Mouse (Mus musculus): ENCODE measurements around the gene Pde4d.
"Not testable (repeated sequence)": the region's sequence is repeated elsewhere in the genome, so short reads cannot be mapped to it uniquely, and the experiment has no call there.

Gene Pde4d

DNA sequence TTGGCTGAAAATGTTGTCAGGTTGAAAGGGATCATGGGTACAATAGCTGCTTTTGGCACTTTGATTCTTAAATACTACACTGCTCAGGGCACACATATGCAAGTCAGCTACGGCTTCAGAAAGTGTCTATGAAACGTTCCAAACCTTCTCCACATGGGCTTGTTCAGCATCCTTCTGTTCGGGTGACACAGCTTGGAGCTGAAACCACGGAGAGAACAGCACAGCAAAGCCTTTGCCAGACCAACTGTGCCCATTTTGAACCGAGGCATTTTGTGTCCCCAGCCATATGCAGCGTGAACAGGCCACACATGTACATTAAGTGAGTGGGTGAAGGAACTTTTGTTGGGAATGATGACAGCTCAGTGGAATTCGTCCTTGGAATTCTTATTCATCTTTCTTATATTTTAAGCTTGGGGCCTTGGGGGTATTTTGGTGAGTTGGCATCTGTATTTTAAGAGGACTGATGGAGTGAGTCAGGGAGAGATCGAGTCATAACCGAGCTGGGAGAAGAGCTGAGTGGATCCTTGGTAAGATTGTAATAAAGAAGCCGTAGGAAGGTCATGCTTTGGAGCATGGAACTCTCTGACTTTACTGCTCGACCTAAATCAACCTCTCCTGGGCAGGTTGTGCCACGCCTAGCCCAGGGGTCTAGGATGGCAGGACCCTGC lies 243.3 kb downstream of the Pde4d start:
- DNase-seq (ENCODE audit: low spot score): peak; percentile 6

DNA sequence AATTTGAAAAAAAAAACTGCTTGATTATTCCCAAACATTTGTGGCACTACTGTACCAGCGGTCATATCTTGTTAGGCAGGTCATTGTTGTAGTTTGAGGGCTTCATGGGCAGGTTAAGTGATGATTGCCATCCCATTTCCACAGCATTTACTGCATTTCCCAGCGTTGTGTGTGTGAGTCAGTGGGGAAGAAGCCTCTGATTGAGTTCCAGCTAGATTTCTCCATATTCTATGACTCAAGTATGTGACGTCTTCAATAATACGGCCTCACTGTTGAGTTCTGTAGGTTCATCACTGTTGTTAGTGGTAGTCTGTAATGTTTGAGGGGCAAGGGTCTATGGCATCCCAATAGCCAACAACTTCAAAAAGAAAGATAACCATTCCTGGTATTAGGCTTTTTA lies 255.7 kb downstream of the Pde4d start:
- no peak for DNase-seq (ENCODE audit: low spot score)

DNA sequence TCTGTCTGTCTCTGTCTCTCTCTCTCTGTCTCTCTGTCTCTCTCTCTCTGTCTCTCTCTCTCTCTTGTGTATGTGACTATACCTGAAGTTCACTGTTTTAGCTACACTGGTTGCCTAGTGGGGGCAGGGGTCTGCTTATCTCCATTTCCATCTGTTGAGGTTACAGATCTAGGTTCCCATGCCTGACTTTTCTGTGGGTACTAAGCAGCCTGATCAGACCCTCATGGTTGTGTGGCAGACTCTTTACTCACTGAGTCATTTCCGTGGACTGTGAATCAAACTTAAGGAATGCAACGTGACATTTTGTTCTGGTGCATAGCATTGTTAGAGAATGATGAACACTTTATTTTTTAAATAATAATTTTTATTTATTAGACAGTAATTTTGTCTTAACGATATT lies 264.3 kb downstream of the Pde4d start:
- no peak for DNase-seq (ENCODE audit: low spot score)

DNA sequence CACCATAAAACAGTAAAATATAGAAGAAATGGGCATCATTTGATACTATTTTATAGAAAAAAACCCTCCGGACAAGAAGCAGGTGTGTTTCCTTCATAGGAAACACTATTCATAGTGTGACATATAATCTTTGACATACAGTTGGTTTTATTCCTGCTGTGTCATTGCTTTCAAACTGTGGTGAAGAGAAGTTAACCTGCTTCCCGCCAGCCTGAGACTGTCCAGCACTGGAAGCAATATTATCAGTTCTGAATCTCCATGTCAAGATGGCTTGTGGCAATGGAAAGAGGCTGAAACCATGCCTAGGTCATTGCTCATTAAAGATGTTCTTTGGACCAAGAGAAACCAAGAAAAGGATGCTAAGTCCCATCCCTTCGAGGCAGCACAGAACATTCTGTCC lies 265.3 kb downstream of the Pde4d start:
- DNase-seq (ENCODE audit: low spot score): no peak

DNA sequence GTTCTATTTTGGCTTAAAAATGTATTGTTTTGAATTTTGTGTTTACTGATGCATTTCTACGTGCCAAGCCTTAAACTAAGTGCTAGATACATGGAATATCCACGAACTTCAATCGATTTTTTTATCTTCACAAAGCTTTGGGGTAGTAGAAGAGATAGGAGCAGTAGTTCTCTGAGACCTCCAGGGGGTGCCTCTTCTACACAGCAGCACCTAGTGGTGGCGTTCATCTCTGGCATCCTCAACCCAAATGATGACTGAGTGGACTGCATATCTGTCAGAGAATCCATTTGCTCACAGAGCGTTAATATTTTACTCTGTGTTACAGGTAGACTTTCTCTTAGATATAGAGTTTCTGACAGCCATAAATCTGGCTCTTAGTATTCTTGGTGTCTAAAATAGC lies 272.5 kb downstream of the Pde4d start:
- DNase-seq (ENCODE audit: low spot score): no peak

DNA sequence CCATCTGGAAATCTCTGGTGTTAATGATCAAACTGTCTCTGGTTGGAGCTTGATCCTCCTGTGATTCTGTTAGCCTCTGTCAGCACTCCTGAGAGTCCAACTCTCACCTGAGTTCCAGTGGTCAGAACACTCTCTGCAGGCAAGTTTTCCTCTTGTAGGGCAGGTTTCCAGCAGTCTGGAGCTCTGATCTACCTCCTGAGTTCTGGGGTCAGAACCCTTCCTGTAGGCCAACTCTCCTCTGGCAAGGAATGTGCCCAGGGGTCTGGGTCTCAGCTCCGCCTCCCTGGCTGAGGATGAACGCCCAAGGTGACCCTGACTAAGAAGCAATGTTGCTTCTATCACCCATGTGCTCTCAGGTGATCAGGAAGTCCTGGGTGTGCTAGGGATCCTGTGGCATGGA lies 284.6 kb downstream of the Pde4d start:
- not testable (repeated sequence) for DNase-seq (ENCODE audit: low spot score)

DNA sequence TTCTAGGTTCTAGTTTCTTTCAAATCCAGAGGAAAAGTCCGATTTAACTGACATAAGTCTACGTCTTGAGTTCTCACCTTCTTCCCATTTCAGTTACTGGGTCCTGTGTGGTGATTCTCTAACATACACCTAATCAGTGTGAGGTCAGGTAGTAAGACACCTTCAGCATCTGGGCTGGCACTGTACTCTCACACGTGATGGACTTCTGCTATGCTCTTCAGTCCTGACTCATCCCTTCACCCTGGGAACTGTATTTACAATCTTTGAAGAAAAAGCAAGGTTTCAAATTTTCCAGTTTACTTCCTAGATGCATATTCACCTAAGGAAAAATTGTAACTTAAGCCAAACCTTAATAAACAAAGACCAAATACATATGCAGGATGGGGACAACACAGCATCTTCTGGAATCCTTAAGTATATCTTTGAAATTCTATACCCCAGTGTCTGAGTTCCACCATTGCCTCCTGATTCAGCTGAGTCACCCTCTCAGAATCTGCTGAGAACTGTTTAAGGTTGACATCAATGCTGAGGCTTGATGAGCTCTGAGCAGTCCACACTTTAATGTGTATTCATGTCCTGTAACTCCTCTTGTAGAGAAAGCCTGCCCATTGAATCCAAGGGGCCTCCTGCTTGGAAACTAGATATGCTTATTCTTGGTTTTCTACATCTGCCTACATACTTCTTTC lies 301.6 kb downstream of the Pde4d start:
- no peak for DNase-seq (ENCODE audit: low spot score)

DNA sequence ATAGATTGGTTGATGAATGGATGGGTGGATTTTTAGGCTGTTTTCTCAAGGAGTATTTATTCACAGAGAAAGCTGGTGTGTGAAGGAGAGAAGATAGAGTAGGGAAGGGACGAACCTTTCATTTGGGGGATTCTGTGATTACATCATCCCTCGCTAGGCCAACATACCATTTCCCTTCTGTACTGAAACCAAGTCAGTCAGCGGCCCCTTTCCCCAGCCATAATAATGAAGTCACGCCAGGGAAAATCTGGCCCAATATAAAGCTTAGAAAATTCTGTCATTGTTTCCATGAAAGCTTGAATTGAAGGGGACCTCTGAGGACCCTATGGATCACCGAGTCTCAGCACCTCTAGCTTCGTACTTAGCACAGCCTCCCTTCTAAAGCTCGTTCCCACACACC lies 307.7 kb downstream of the Pde4d start:
- no peak for DNase-seq (ENCODE audit: low spot score)

DNA sequence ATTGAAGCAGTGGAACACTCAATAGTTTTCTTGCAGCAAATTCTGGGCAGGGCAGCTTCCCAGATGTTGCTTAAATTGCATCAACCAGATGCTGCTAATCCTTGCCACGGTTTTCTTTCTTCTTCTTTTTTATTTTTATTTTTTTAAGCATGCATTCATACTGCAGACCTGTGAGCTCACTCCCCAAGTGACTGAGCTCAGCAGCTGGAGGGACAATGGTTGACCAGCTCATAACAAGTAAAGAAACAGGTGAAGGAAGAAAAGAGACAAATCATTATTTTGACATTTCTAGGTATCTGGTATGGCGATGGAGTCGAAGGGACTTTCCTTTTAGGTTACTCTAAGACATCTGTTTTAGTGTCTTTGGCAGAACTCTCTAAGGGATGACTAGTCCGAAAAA lies 308.6 kb downstream of the Pde4d start:
- no peak for DNase-seq (ENCODE audit: low spot score)

DNA sequence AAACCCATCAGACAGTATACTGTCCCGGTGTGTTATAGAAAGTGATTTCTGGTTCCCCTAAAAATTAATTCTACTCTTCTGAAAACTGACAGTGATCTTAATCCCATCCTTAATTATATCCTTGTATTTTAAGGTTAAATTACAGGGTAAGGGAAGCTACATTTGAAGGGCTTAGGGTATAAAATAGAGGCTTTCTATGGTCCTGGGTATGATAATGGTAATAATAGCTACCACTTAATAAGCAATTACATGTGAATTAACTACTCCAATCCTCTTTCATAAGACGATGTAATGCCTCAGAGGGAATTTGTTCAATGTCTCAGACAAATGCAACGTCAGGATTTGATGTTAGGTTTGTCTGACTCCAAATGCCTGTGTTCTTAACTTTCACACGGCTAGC lies 309.4 kb downstream of the Pde4d start:
- no peak for DNase-seq (ENCODE audit: low spot score)

DNA sequence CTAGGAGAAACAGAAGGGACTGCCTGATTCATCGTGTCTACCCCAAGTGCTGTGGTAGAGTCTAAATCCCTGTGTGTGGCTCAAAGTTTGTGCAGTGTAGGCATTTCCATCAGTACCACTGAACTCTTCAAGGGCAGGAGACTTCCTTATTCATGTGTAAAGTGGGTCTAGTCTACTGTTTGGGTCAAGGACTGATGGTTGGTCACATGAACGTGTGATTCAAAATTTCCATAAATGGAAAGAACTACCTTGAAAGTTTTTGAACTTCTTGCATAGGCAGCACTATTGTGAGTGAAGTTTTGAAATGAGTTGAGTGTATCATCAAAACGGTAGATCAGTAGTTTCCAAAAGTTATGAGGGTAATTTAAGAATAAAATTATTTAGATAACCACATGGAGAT lies 313.5 kb downstream of the Pde4d start:
- DNase-seq (ENCODE audit: low spot score): no peak

DNA sequence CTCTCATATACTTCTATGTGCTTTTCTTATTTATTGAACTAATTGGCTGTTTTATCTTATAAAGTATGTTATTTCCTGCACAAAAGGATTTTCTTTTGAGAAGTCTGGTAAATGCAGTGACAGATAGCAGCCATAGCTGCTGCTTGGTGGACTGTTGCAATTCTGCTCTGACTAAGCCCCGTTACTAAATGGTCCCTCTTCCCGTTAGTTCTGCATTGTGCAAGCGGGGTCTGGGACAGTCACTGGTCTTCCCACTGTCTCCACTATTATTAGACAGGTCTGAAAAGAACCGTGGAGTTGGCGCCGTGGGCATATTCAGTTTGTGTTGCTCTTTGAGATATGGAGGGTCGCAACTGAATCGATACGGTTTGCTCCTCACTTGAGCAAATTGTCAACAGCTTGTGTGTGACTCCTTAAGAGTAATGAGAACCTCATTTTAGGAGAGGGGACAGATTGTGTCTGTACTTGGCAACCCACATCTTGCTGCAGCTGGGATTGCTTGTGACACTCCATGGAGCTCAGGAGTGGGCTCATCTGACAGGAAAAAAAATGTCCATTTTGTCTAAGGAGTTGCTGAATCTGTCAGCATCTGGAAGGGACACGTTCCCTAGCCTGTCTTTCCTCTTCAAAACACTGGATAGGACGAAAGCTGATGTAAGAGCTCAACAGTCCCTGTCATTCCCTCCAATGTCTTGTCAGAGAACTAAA lies 316.4 kb downstream of the Pde4d start:
- no peak for DNase-seq (ENCODE audit: low spot score)

DNA sequence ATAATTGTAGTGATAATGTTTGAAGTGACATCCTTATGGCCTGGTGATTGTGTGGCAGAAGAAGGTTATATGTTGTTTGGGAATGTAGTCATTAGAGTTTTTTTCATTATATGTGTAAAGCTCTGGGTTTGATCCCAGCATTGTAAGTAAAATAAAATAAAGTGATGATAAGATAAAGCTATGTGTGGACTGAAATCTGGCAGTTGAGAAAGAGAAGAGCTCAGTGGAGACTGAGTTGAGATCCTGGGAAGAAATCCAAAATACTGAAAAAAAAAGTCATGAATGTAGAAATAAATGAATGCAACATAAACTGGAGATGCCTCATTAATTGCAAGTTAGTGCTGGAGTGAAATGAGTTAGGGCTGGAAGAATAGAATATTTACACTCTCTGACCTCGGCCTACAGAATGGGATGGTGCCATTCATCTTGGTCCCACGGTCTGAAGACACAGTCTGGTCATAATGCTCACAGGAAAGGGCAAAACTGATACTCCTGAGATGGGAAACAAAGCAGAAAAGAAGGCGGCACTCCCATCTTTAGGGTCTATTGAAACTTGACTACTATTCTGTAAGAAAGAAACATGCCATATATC lies 319.8 kb downstream of the Pde4d start:
- no peak for DNase-seq (ENCODE audit: low spot score)

DNA sequence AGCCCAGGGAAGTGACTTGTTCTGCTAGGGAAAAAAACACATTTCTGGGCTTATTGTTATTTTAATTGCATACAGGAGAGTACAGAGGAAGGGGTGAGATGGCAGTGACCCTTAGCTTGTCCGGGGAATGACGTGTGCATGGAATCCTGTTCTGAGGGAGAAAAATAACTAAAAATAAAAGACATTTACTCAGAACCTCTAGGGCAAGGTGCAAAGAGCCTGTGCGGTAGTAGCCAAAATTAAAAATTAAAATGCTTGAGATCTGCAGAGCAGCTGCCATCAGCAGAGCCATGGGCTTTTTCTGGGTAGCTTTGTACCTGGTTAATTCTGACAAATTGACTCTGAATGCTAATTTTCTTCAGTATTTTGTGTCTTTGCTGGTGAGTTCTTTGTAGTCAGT lies 322.6 kb downstream of the Pde4d start:
- no peak for DNase-seq (ENCODE audit: low spot score)

DNA sequence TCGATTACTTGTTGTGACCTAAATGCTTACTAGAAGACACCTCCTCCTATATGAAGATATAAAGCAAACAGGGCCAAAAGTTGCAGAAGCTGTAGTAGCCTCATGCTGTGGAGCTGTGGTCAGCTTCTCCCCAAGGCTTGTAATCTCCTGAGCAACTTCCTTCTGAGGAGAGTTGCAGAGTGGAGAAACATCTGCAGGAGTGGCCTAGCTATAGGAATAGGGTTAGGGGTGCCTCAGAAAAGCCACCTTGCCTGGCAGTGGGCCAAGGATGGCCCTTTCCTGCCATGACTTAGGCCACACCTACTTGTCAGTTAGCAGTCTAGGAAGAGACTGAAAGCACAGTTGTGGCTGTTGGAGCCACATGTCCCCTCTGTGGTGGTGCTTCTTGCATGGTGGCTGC lies 325.2 kb downstream of the Pde4d start:
- no peak for DNase-seq (ENCODE audit: low spot score)

DNA sequence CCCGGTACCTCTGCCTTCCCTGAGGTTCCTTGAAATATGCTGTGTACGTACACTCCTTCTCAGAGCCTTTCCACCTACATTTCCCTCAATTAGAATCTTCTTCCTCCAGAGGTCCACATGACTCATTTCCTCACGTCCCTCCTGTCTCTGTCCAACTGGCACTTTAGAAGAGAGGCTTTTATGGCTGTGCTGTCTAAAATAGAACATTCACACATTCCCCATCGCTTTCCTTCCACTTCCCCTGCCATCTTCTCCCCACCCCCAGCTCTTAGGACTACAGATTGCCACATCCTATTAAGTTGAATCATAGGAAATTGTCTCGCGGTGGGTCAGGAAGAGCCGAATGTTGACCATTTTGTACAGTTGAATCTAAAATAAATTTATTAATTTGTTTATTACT lies 326.1 kb downstream of the Pde4d start:
- DNase-seq (ENCODE audit: low spot score): no peak

DNA sequence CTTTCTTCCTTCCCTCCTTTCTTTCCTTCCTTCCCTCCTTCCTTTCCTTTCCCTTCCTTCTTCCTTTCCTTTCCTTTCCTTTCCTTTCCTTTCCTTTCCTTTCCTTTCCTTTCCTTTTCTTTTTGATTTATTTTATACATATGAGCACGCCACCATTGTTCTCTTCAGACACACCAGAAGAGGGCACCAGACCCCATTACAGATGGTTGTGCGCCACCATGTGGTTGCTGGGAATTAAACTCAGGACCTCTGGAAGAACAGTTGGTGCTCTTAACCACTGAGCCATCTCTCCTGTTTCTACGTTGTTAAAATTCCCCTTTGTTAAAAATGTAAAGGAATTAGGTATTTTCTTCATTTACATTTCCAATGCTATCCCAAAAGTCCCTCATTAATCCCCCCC lies 347.9 kb downstream of the Pde4d start:
- not testable (repeated sequence) for DNase-seq (ENCODE audit: low spot score)

DNA sequence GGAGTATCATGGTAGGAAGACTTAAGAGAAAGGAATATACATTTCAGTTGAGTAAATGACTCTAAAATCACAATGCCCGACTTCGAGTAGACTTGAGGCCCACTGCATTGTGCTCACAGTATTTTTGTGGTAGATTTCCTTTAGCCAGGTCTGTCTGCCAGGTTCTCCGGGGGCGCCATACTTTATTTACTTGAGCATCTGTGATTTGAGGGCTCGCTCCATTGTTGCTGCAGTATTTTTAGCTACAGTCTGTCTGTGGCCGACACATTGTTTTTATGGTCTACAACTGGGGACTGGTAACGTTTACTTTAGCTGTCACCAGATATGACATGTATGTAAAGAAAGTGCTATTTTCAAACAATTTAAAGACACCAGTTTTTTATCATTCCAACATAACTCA lies 359.4 kb downstream of the Pde4d start:
- no peak for DNase-seq (ENCODE audit: low spot score)

DNA sequence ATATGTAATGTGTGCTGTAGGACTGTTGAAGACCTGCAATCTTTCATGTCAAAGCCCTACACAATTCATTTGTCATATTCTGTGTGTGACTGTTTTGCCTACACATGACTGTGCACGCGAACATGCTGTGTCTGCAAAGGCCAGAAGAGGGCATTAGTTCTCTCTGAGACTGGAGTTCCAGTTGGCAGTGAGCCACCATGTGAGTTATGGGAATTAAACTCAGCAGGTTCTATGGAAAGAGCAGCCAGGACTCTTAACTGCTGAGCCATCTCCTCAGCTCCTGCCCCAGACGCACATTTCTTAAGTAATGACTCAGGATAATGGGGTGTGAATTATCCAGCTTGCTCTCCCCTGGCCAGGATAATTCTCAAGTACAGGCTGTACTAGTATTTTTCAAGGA lies 363.2 kb downstream of the Pde4d start:
- DNase-seq (ENCODE audit: low spot score): peak; percentile 8

DNA sequence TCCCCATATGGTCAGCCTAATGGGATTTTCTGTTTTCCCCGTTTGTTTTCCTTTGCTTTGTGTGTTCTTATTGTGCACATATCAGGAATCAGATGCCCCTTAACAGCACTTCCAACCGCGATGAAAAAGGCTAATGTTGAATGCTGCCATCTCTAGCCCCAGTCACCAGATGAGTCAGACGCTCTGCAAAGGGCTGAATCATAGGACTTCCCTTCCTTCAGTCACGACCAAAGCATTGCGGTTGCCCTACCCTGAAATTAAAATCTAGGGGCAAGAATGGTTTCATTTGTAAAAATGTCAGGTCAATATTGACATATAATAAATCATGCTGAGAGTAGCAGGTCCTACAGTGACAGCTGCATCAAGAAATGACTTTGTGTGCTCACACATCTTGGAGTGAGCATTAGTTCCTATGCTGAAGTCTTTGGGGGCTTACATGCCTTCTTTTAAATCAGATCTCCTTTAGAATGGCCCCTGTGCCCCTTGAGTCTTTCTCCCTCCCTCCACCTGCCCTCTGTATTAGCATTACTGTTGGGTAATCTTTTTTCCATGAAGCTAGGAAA lies 370.2 kb downstream of the Pde4d start:
- DNase-seq (ENCODE audit: low spot score): no peak

DNA sequence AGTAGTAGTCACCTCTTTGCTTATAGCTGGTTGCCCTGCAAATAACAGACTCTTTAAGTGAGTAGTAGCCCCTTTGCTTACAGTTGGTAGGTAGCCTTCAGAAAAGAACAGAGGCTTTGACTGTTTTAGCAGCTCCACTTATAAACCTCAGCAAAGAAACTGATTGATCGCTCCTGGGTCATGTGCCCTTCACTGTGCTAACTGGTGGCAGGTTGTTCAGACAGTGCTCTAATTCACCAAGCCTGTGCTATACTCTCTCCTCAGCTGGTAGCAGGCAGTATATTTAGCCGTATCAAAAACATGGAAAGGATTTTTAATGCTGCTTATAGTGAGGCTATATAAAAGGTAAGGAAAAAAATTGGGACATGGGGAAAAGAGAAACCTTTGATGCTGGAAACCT lies 370.7 kb downstream of the Pde4d start:
- DNase-seq (ENCODE audit: low spot score): no peak

DNA sequence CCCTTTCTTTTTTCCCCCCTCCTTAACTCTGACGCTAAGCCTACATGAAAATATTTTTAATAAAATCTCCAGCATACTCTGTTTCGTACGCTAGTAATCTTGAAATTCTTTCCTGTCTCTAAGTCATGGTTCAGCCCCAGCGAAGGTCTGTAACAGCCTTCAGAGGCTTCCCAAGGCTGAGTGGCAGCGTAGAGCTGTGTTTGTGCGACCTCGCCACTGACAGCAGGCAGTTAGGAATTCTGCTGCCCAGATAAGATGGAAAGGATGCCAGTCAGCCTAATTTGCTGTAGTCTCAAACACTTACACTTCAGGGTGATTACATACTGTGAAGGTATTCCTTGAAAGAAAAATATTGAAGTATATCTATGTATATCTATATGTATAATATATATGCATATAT lies 371.5 kb downstream of the Pde4d start:
- DNase-seq (ENCODE audit: low spot score): no peak

Measured in left cerebral cortex, adult 11 months (tissue).